Mouse (Mus musculus) G1E (cell line): ENCODE data around the gene Gm42957.

Experiments
- CTCF ChIP-seq: IDR thresholded peaks from 2 replicates; pipeline ENCODE4 v1.5.1; 2012; ENCODE audit warnings: low read depth, low read length, inconsistent platforms, mixed read lengths
- GATA1 ChIP-seq: IDR thresholded peaks from 2 replicates; pipeline ENCODE4 v1.6.1; 2012; ENCODE audit warnings: borderline replicate concordance, low read length, inconsistent platforms, mixed read lengths
- GATA2 ChIP-seq: IDR thresholded peaks from 2 replicates; pipeline ENCODE4 v1.6.1; 2012; ENCODE audit warnings: low read depth, low read length, inconsistent platforms, borderline replicate concordance
- TAL1 ChIP-seq: conservative IDR thresholded peaks from 2 replicates; pipeline ENCODE4 v1.6.1; 2012; ENCODE audit warnings: low read depth, low read length, inconsistent platforms, mixed read lengths

DNA sequence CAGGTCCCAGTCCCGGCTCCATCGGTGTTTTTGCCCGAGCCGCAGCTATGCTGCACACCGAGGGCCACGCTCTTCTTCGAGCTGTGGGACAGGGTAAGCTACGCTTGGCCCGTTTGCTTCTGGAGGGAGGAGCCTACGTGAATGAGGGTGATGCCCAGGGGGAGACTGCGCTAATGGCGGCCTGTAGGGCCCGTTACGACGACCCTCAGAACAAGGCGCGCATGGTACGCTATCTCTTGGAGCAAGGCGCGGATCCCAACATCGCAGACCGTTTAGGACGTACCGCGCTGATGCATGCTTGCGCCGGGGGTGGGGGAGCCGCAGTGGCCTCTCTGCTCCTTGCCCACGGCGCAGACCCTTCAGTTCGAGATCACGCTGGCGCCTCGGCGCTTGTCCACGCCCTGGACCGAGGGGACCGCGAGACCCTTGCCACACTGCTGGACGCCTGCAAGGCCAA, 37.8 kb upstream of the Gm42957 start:
- TF ChIP-seq CTCF, result no peak
- TF ChIP-seq TAL1, result no peak
- no peak for TF ChIP-seq GATA1
- TF ChIP-seq GATA2, result no peak
